Mouse (Mus musculus) embryonic facial prominence, embryonic 14.5 days (tissue): ENCODE measurements around the gene Ints11. TPM values are rescaled to one million over a fixed set of nuclear protein-coding genes. Genes with fewer than 3 reads are reported as not detected.
A peak's percentile ranks its signal among the peaks of the same experiment; 100 is the strongest.

Source experiments
- ATAC-seq: fragments of 200-750 bp; cut with Nextera tagmentation; 2 replicates; pipeline ENCODE4 v1.8.0; 2017; ENCODE audit warnings: low read depth, moderate number of reproducible peaks, moderate TSS enrichment
- DNase-seq: peaks from one replicate; pipeline ENCODE4 v3.0.0-alpha.2; 2015; ENCODE audit warnings: low spot score
- H3K27ac ChIP-seq: fragments of 300-500 bp; sonication (generic); replicated peaks from 2 replicates; pipeline ENCODE4 v1.5.1; 2014; ENCODE audit warnings: low read depth, mild to moderate bottlenecking, low read length, moderate library complexity
- H3K27me3 ChIP-seq: fragments of 300-500 bp; sonication (generic); replicated peaks from 2 replicates; pipeline ENCODE4 v1.6.1; 2014; ENCODE audit warnings: low read length; ENCODE audit not compliant: control insufficient read depth, insufficient read depth
- H3K36me3 ChIP-seq: fragments of 300-500 bp; sonication (generic); 2 replicates; pipeline ENCODE4 v1.6.1; 2014; ENCODE audit warnings: low read length, mixed read lengths; ENCODE audit not compliant: control insufficient read depth, insufficient read depth
- H3K4me1 ChIP-seq: fragments of 300-500 bp; sonication (generic); 2 replicates; pipeline ENCODE4 v1.6.1; 2014; ENCODE audit warnings: antibody characterized with exemption, low read length; ENCODE audit not compliant: control insufficient read depth, insufficient read depth
- H3K4me2 ChIP-seq: fragments of 300-500 bp; sonication (generic); 2 replicates; pipeline ENCODE4 v1.6.1; 2014; ENCODE audit warnings: low read depth, mild to moderate bottlenecking, low read length, moderate library complexity, mixed read lengths
- H3K4me3 ChIP-seq: fragments of 300-500 bp; sonication (generic); 2 replicates; pipeline ENCODE4 v1.5.1; 2014; ENCODE audit warnings: low read depth, mild to moderate bottlenecking, low read length
- H3K9ac ChIP-seq: fragments of 300-500 bp; sonication (generic); 2 replicates; pipeline ENCODE4 v1.6.1; 2014; ENCODE audit warnings: low read depth, mild to moderate bottlenecking, low read length, moderate library complexity, mixed read lengths
- H3K9me3 ChIP-seq: fragments of 300-500 bp; sonication (generic); 2 replicates; pipeline ENCODE4 v1.6.1; 2016; ENCODE audit warnings: low read length; ENCODE audit not compliant: control insufficient read depth
- WGBS: fragments of 180-500 bp; shearing (Covaris S2); extraction: QIAGEN DNeasy Blood & Tissue Kit; methylation state at CpG from one replicate; pipeline ENCODE4 v1.1.7; 2014; 5-methylcytosine and 5-hydroxymethylcytosine counted together
- polyA plus RNA-seq: library from polyadenylated mRNA; unstranded; fragments of >200 nt; fragmentation: Nextera tagmentation; extraction: Ambion mirVana; gene quantifications from 2 replicates; pipeline ENCODE4 v1.2.1, GENCODE M21; 2014

Gene Ints11
- polyA plus RNA-seq, 1 experiment from 2014 or later = 53.5 TPM

DNA sequence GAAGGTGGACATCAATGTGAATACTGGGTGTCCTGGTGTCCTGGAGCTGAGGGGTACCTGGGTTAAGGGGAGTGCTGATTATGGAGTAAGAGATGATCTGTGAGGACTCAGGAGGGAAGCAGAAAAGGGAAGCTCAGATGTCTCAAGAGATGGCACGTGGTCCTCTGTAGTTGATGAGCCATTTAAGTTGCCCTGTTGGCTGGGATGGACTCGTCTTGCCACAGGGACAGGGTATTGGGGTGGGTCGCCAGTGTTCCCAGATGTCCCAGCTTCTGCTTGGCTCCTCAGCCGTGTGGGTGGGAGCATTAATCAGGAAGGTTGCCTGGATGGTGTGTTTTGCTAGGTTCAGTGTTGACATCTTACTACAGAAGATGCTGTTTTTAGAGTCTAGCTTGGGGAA lies 36.1 kb upstream of the Ints11 start:
- Histone ChIP-seq H3K4me3 (no peak overlapping the region), H3K36me3 (peaks cover 14% of the 10 kb centered on the region), H3K4me2 (no peak overlapping the region), H3K27ac (no peak overlapping the region), H3K9ac (no peak overlapping the region), H3K27me3 (no peaks in the 10 kb centered on the region), H3K4me1 (peaks cover 21% of the 10 kb centered on the region), H3K9me3 (no peaks in the 10 kb centered on the region)
- 82% methylated on average over 4 of the region's 4 CpGs for WGBS
- ATAC-seq (no peak), DNase-seq (no peak)

- DNase-seq (peak; percentile 93), ATAC-seq (peak; percentile 42)
- H3K9me3 ChIP-seq = no peaks in the 10 kb centered on the region
- no peak overlapping the region for H3K4me2 ChIP-seq
- H3K27me3 ChIP-seq = no peaks in the 10 kb centered on the region
- peak overlapping the region; percentile 46 for H3K27ac ChIP-seq
- H3K9ac ChIP-seq = no peak overlapping the region
- H3K36me3 ChIP-seq = peaks cover 10% of the 10 kb centered on the region
- peaks cover 27% of the 10 kb centered on the region for H3K4me1 ChIP-seq
- 33% methylated on average over 2 of the region's 2 CpGs for WGBS
- H3K4me3 ChIP-seq = no peak overlapping the region
Observed at GRCm38 (mm10) chr4:155833836-155834235, 35.5 kb upstream of the Ints11 start.

GRCm38 (mm10) chr4:155837404-155838010 lies 31.8 kb upstream of the Ints11 start:
- no peaks in the 10 kb centered on the region for H3K9me3 ChIP-seq
- peaks cover 16% of the 10 kb centered on the region for H3K36me3 ChIP-seq
- H3K27ac ChIP-seq = peak overlapping the region; percentile 81
- 0 out of 2 replicates have a peak overlapping the region, but pooled peaks have one; percentile 25 for H3K9ac ChIP-seq
- H3K27me3 ChIP-seq = no peaks in the 10 kb centered on the region
- WGBS = 75% methylated on average over 11 of the region's 11 CpGs
- DNase-seq (peak; percentile 56), ATAC-seq (no peak)
- H3K4me2 ChIP-seq = peak overlapping the region; percentile 18; the same call in 1 of the 2 replicates
- no peak overlapping the region for H3K4me3 ChIP-seq
- H3K4me1 ChIP-seq = peaks cover 39% of the 10 kb centered on the region

DNA sequence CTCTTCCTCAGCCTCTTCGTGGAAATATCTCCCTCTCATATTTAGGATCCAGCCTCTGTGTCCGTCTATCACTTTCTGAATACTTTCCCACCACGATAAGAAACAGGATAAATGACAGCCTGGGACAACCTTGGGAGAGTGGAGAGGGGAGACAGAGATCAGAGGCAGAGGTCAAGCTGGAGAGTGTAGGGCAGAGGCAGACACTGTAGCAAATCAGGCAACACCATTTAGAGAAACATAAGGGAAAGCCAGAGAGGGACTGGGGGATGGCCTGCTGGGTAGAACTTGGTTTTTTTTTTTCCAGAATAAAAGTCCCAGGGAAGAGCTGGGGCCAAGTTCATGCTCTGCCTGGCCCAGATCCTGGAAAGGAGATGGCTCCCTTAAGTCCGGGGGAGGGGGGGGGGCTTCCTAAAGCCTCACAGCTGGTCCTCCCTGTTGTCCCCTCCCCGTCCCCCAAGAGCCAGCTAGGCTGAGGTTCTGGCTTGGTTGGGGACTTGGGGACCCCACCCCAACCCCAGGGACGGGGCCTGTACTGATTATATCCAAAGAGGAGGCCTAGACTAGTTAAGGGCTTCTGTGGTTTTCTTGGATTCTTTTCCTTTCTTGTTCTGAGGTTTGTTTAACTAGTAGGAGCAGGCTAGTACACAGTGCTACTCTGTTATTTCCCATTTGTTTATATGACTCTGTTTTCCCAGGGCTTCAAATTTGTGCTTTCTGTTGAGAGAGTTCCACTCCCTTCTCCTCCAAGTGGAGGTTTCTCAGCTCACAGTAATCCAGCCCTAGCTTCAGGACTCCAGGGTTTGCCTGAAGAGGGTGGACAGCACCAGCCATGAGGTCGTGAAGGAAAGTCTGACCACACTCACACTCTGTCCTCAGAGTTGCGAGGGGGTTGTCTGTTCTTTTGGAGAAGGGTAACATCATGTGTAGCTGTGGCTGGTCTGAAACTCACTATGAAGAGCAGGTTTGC lies 30.9 kb upstream of the Ints11 start:
- H3K27me3 ChIP-seq = no peaks in the 10 kb centered on the region
- WGBS = 60% methylated on average over 8 of the region's 8 CpGs
- H3K27ac ChIP-seq = peak overlapping the region; percentile 81
- 0 out of 2 replicates have a peak overlapping the region, but pooled peaks have one; percentile 69 for H3K9ac ChIP-seq
- ATAC-seq (no peak), DNase-seq (peak; percentile 64)
- H3K4me3 ChIP-seq = no peak overlapping the region
- peaks cover 36% of the 10 kb centered on the region for H3K4me1 ChIP-seq
- peak overlapping the region; percentile 94 for H3K4me2 ChIP-seq
- H3K36me3 ChIP-seq = peaks cover 9% of the 10 kb centered on the region; the same call in 1 of the 2 replicates
- no peaks in the 10 kb centered on the region for H3K9me3 ChIP-seq

DNA sequence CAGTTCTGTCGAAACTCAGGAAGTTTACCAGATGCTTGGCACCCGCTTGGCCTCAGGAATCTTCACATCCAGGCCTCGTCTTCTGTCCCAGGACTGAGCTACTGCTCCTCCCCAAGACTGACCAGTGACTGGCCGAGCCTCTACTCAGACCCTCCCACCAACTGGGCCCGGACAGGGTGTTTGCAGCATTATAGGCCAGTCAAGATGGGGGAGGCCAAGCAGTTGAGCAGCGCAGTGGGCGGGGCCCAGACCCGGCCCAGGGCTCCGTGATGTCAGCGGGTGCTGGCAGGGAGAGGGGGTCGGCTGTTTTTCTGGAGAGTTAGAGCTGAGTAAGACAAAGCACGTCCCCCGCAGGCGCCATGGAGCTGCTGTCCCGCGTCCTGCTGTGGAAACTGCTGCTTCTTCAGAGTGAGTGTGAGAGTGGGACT lies 29.8 kb upstream of the Ints11 start, which contains the start of gene Mxra8:
Gene Mxra8 (plus strand): TSS at position 198 of the 428 bp plus-strand sequence.
- ATAC-seq = peak; percentile 84
- peak within 1 kb of the TSS; percentile 81 for H3K27ac ChIP-seq
- H3K9me3 ChIP-seq = no peaks in the 10 kb centered on the region
- H3K4me1 ChIP-seq = peaks cover 30% of the 10 kb centered on the region
- peak within 1 kb of the TSS; percentile 52 for H3K4me3 ChIP-seq
- H3K36me3 ChIP-seq = peaks cover 14% of the 10 kb centered on the region; the same call in 1 of the 2 replicates
- H3K27me3 ChIP-seq = no peaks in the 10 kb centered on the region
- WGBS = 6% methylated on average over 16 of the region's 16 CpGs
- peak; percentile 92 for DNase-seq
- H3K4me2 ChIP-seq = peak within 1 kb of the TSS; percentile 94
- peak within 1 kb of the TSS; percentile 69 for H3K9ac ChIP-seq

GRCm38 (mm10) chr4:155840076-155841002 lies 29.0 kb upstream of the Ints11 start:
- H3K36me3 ChIP-seq = peaks cover 14% of the 10 kb centered on the region; the same call in 1 of the 2 replicates
- H3K27ac ChIP-seq = peak overlapping the region; percentile 81
- H3K4me2 ChIP-seq = peak overlapping the region; percentile 94
- DNase-seq (no peak), ATAC-seq (no peak)
- 4% methylated on average over 7 of the region's 8 CpGs for WGBS
- H3K27me3 ChIP-seq = no peaks in the 10 kb centered on the region
- no peaks in the 10 kb centered on the region for H3K9me3 ChIP-seq
- H3K4me1 ChIP-seq = peaks cover 30% of the 10 kb centered on the region
- peak overlapping the region; percentile 69 for H3K9ac ChIP-seq
- peak overlapping the region; percentile 52 for H3K4me3 ChIP-seq

GRCm38 (mm10) chr4:155841003-155841454 lies 28.3 kb upstream of the Ints11 start:
- DNase-seq (peak; percentile 89), ATAC-seq (peak; percentile 58)
- peak overlapping the region; percentile 81 for H3K27ac ChIP-seq

More at GRCm38 (mm10) chr4:155841003-155841454, 28.3 kb upstream of the Ints11 start:
- Histone ChIP-seq H3K27me3 (no peaks in the 10 kb centered on the region), H3K9ac (peak overlapping the region; percentile 69), H3K9me3 (no peaks in the 10 kb centered on the region), H3K4me2 (peak overlapping the region; percentile 94), H3K4me1 (peaks cover 30% of the 10 kb centered on the region), H3K4me3 (peak overlapping the region; percentile 52), H3K36me3 (peaks cover 14% of the 10 kb centered on the region; the same call in 1 of the 2 replicates)
- under 1% methylated on average over 31 of the region's 32 CpGs for WGBS
